8 mouse cellular contexts compared by ENCODE assay signal in genomic region chr5:34242224-34242963, GRCm38 (mm10). TPM values are rescaled to one million over a fixed set of nuclear protein-coding genes. Genes with fewer than 3 reads are reported as not detected.
A peak's percentile ranks its signal among the peaks of the same experiment; 100 is the strongest.
DNase-seq lines count a peak whose midpoint lies in the region; ATAC-seq and TF ChIP-seq lines count a peak whose summit lies in the region.

No protein-coding gene starts in this region.

- WGBS in hindbrain, embryonic 14.5 days: 38% methylated on average over 15 of the region's 15 CpGs
- WGBS in midbrain, postnatal 0 days: 28% methylated on average over 15 of the region's 15 CpGs

- no peaks in the 10 kb centered on the region for H3K9me3 ChIP-seq in hindbrain, embryonic 14.5 days (ENCODE audit: control insufficient read depth, low read length)
- no peaks in the 10 kb centered on the region for H3K9me3 ChIP-seq in midbrain, postnatal 0 days (ENCODE audit: low read length)

- no peaks in the 10 kb centered on the region for H3K27me3 ChIP-seq in hindbrain, embryonic 14.5 days (ENCODE audit: control insufficient read depth, insufficient read depth, low read length)
- H3K27me3 ChIP-seq in midbrain, postnatal 0 days (ENCODE audit: insufficient read depth, low read length): no peaks in the 10 kb centered on the region

- H3K4me1 ChIP-seq in hindbrain, embryonic 14.5 days (replicated peaks; ENCODE audit: control insufficient read depth, insufficient read depth, low read length): 0 out of 2 replicates have a peak, but pooled peaks cover 7% of the 10 kb centered on the region
- peaks cover 14% of the 10 kb centered on the region for H3K4me1 ChIP-seq in midbrain, postnatal 0 days (ENCODE audit: insufficient read depth, low read length)

- DNase-seq in cerebellum, adult 9-10 months: peak; percentile 46
- DNase-seq in cerebellum, postnatal 4 days (ENCODE audit: low spot score in 2 of 2): no peak
- DNase-seq in adrenal gland, postnatal 14 days: peak; percentile 82
- DNase-seq in gastrocnemius, adult 18-20 months (ENCODE audit: low spot score): peak; percentile 29
- peak; percentile 36 for DNase-seq in hindbrain, embryonic 14.5 days (ENCODE audit: low spot score)
- DNase-seq in left cerebral cortex, postnatal 10 days (ENCODE audit: extremely low spot score in 1 of 2, low spot score in 2 of 2): peak; percentile 71 to 79
- DNase-seq in midbrain, postnatal 0 days (ENCODE audit: low spot score): peak; percentile 69
- peak; percentile 24 for DNase-seq in yolk sac, embryonic 10.5 days (ENCODE audit: low spot score)

- no peaks in the 10 kb centered on the region for H3K36me3 ChIP-seq in hindbrain, embryonic 14.5 days (replicated peaks; ENCODE audit: control insufficient read depth, insufficient read depth)
- no peaks in the 10 kb centered on the region; the same call in 1 of the 2 replicates for H3K36me3 ChIP-seq in midbrain, postnatal 0 days (ENCODE audit: insufficient read depth, low read length)

- H3K9ac ChIP-seq in hindbrain, embryonic 14.5 days: no peak overlapping the region
- no peak overlapping the region for H3K9ac ChIP-seq in midbrain, postnatal 0 days (replicated peaks; ENCODE audit: low read length, poor library complexity, severe bottlenecking)

- H3K4me3 ChIP-seq in hindbrain, embryonic 14.5 days (replicated peaks; ENCODE audit: low read length): no peak overlapping the region
- no peak overlapping the region for H3K4me3 ChIP-seq in midbrain, postnatal 0 days (ENCODE audit: low read depth, low read length)

- TF ChIP-seq CTCF in midbrain, postnatal 0 days (IDR thresholded peaks at IDR 0.05): no peak

- intact Hi-C loops in left cerebral cortex, postnatal 10 days (cut with DNase I): no loop called here

- no peak for ATAC-seq in hindbrain, embryonic 14.5 days (ENCODE audit: low FRiP score)
- peak; percentile 80; the same call in 1 of the 2 replicates for ATAC-seq in midbrain, postnatal 0 days (ENCODE audit: low FRiP score)

- H3K4me2 ChIP-seq in hindbrain, embryonic 14.5 days (replicated peaks): no peak overlapping the region
- H3K4me2 ChIP-seq in midbrain, postnatal 0 days (ENCODE audit: low read depth, low read length, poor library complexity, severe bottlenecking): peak overlapping the region; percentile 21

- no peak overlapping the region for H3K27ac ChIP-seq in hindbrain, embryonic 14.5 days
- H3K27ac ChIP-seq in midbrain, postnatal 0 days (ENCODE audit: low read depth, low read length): peak overlapping the region; percentile 20

RNA-seq across cellular contexts. Expression of gene Zfyve28, which starts 45.9 kb away (rescaled TPM):
- 0.44 and 1.6 TPM in 2 replicates for total RNA-seq in adrenal gland, postnatal 14 days (2021)
- total RNA-seq in gastrocnemius, adult 18-20 months (2021): under 1 TPM; 0.41 to 0.69 TPM
- 3.8 and 4.6 TPM in 2 replicates for polyA plus RNA-seq in hindbrain, embryonic 14.5 days (2014; fragmentation: Nextera tagmentation; extraction: Ambion mirVana)
- 10 to 100 TPM; 28.4 to 28.9 TPM for total RNA-seq in left cerebral cortex, postnatal 10 days (2021)
- total RNA-seq in midbrain, postnatal 0 days (2014; rRNA removed): 6.1 and 10.0 TPM in 2 replicates
- polyA plus RNA-seq in midbrain, postnatal 0 days (2015; fragmentation: Nextera tagmentation; extraction: Ambion mirVana): 2.9 and 3.0 TPM in 2 replicates

RNA-seq across cellular contexts. Expression of gene Cfap99, which starts 46.0 kb away (rescaled TPM):
- total RNA-seq in adrenal gland, postnatal 14 days (2021): not detected in 2 replicates
- not detected for total RNA-seq in gastrocnemius, adult 18-20 months (2021)
- polyA plus RNA-seq in hindbrain, embryonic 14.5 days (2014; fragmentation: Nextera tagmentation; extraction: Ambion mirVana): 0.09 and 0.15 TPM in 2 replicates
- under 1 TPM; 0.26 to 0.51 TPM for total RNA-seq in left cerebral cortex, postnatal 10 days (2021)
- total RNA-seq in midbrain, postnatal 0 days (2014; rRNA removed): 0.24 and 2.1 TPM in 2 replicates
- polyA plus RNA-seq in midbrain, postnatal 0 days (2015; fragmentation: Nextera tagmentation; extraction: Ambion mirVana): 0.12 and 0.37 TPM in 2 replicates

RNA-seq across cellular contexts. Expression of gene Mxd4, which starts 54.9 kb away (rescaled TPM):
- 145 and 158 TPM in 2 replicates for total RNA-seq in adrenal gland, postnatal 14 days (2021)
- total RNA-seq in gastrocnemius, adult 18-20 months (2021): 10 to 100 TPM; 24.5 to 25.4 TPM
- polyA plus RNA-seq in hindbrain, embryonic 14.5 days (2014; fragmentation: Nextera tagmentation; extraction: Ambion mirVana): 32.9 and 34.1 TPM in 2 replicates
- 10 to 100 TPM; 61.1 to 70.5 TPM for total RNA-seq in left cerebral cortex, postnatal 10 days (2021)
- total RNA-seq in midbrain, postnatal 0 days (2014; rRNA removed): 87.3 and 90.2 TPM in 2 replicates
- polyA plus RNA-seq in midbrain, postnatal 0 days (2015; fragmentation: Nextera tagmentation; extraction: Ambion mirVana): 16.7 and 18.7 TPM in 2 replicates

Comparison
In these comparisons a context has a peak if more than half of its experiments do, and no peak if none do; other contexts are left out.
1. DNase-seq: peak in cerebellum, adult 9-10 months (single experiment), adrenal gland, postnatal 14 days (single experiment), gastrocnemius, adult 18-20 months (single experiment), hindbrain, embryonic 14.5 days (single experiment), left cerebral cortex, postnatal 10 days (2 of 2), midbrain, postnatal 0 days (single experiment) and yolk sac, embryonic 10.5 days (single experiment); none in cerebellum, postnatal 4 days (0 of 2).